Mouse (Mus musculus) ZHBTc4 (cell line): ENCODE data around the gene Tnp2.
A peak's percentile ranks its signal among the peaks of the same experiment; 100 is the strongest.

ENCODE experiments used
- DNase-seq: peaks from one replicate; pipeline ENCODE4 v3.0.0-alpha.2; 2011; ENCODE audit warnings: low read depth, low spot score

Tnp2 gene

DNA sequence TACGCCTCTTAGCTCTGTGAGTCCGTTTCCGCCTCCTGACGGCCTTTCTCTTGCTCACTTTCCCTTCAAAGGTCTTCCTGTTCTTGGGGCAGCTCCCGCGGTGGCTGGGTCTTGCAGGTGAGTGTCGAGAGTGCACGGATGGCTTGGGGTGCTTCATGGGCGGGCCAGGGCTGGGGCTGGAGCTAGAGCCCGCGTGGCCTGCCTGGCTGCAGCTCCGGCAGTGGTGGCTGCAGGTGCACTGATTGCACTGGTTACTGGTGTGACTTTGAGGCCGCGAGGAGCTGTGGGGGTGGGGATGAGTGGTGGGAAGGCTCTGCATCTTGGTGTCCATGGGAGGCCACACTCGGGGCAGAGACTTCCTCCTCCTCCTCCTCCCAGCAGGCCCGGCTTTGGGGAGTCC lies at the start of gene Tnp2:
Tnp2 (minus strand) TSS at position 390 of the 400 bp plus-strand sequence.
- DNase-seq = peak; percentile 25

GRCm38 (mm10) chr16:10837903-10838302 lies 49.4 kb upstream of the Tnp2 start:
- no peak for DNase-seq

GRCm38 (mm10) chr16:10837250-10837649 lies 48.8 kb upstream of the Tnp2 start:
- DNase-seq = no peak

DNA sequence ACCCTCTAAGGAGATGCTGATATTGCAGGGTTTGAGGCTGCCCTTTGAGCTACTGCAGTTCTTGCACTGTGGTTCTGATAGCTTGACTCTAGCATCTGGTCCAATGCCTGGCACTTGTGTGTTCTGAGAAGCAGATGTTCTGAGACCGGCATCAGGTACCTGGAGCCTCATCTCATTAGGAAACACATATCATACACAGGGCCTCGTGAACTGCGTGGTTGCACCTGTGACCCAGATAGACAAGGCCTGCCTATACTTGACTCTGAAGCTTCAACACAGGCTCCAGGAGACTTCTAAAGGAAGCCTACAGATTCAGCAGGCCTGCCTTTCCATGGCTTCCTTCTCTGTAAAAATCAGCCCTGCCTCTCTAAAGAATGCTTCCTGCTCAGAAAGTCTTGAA lies 47.9 kb upstream of the Tnp2 start:
- no peak for DNase-seq

DNA sequence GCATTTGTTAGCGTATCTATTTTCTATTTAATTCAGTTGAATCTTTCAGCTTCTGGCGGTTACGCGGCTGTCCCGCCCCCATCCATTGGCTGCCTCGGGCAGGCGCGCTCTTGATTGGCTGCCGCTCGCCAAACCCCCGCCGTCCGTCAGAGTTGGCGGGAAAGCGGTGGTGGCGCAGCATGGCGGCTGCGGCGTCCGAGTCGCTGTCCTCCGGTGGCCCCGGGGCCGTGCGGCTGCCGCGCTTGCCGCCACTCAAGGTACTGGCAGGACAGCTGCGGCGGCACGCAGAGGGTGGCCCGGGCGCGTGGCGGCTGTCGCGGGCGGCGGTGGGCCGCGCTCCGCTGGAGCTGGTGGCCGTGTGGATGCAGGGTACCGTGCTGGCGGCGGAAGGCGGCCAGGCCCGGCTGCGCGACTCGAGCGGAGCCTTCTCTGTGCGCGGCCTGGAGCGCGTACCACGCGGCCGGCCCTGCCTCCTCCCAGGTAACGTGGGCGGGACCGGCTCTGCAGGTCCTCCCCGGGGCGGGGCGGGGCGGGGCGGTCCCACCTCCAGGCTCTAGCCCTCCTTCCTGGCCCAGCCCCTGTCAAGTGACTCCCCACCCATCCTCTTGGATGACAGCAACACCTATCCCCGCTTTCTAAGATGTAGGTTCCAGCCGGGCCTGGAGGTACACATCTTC lies 46.6 kb upstream of the Tnp2 start, which contains the start of gene Rmi2:
Rmi2 (plus strand) TSS at position 149 of the 677 bp plus-strand sequence.
- peak; percentile 94 for DNase-seq

DNA sequence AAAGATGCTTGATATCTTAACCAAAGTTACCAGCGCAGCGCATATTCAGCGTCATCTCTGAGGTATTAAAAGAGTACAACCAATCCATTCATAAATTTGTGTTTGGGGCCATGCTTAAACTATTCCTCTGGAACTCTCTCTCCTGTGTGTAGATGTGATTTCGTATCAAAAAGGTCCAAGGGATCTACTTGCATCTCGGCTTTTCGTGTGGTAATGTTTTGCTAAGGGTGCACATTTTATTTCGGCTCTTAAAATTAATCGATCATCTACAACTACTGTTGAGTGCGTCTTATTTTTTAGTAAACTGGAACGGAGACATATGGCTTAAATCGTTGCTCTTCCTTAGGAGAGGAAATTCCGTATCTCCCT lies 46.1 kb upstream of the Tnp2 start:
- DNase-seq = no peak

DNA sequence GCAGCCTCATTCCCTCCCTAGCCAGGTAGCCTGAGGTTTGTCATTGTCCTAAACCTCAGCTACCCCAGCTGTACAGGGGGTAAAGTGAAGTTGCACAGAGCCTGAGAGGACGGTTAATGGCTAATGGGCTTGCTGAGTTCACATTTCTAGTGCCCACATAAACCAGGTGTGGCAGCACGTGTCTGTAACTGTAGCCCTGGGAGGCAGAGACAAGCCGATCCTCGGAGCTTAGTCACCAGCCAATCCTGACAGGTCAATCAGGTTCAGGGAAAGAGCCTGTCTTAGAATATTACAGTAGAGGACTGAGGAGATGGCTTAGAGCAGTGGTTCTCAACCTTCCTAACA lies 40.0 kb upstream of the Tnp2 start:
- DNase-seq = no peak

- DNase-seq = no peak
These were observed 39.5 kb upstream of the Tnp2 start for GRCm38 (mm10) chr16:10827766-10828460.

DNA sequence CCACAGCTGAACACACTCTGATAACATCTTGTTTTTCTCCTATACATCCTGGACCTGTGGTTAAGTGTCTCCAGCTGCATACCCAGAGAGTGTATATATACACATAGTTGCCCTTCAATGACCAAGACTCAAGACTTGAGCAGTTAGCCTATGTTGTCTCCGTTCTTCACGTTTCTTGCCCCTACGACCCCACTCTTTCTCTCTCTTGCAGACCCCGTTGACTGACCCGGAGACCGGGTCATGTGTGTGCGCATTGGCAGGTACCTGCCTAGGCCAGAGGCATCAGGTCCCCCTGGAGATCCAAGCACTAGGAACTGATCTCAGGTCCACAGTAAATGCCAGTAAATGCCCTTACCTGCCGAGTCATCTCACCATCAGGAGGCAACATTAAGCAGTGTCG lies 38.8 kb upstream of the Tnp2 start:
- no peak for DNase-seq

- no peak for DNase-seq
These were observed 37.4 kb upstream of the Tnp2 start for GRCm38 (mm10) chr16:10825840-10826239.

- DNase-seq = no peak
These were observed 36.1 kb upstream of the Tnp2 start for GRCm38 (mm10) chr16:10824536-10824935.

GRCm38 (mm10) chr16:10821387-10821786 lies 32.9 kb upstream of the Tnp2 start:
- DNase-seq = no peak

GRCm38 (mm10) chr16:10819966-10820365 lies 31.5 kb upstream of the Tnp2 start:
- no peak for DNase-seq

DNA sequence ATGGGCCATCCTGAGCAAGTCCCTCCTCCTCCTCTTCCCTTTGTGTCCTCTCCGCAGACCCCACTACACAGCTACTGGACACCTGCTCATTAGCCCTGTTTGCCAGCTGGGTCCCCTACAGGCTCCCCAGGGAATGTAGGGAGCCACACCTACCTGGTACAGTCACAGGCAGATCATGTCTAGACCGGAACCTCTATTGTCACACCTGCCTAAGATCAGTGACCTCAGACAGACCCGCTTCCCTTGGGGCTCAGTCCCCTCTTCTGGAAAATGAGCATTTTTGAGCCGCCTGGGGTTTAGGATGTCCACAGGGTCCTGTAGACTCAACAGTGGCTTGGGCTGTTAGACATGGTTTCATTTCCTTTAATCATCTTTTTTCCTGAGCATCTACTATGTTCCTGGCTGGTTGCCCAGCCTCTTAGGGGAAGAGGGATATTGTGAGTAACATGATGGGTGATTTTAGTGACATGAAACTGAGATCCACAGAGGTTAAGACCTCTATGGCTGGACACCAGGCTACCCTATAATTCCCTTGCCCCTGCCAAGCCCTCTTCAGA lies 30.2 kb upstream of the Tnp2 start:
- DNase-seq = no peak

GRCm38 (mm10) chr16:10814864-10815263 lies 26.4 kb upstream of the Tnp2 start:
- DNase-seq = peak; percentile 25

DNA sequence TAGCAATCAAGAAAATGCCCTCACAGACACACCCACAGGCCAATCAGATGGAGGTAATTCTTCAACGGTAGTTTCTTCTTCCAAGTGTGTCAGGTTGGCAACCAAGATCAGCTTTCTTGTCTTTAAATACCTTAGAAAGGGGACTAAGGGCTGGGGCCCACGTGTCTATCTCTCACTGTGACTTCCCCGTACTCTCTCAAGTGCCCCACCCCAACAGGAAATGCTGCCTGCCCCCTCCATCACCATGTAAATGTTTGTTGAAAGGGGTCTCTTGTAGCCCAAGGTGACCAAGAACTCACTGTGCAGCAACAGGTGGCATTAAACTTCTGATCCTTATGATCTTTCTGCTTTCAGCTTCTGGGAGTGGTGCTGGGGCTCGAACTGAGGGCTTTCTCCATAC lies 25.3 kb upstream of the Tnp2 start:
- no peak for DNase-seq

DNA sequence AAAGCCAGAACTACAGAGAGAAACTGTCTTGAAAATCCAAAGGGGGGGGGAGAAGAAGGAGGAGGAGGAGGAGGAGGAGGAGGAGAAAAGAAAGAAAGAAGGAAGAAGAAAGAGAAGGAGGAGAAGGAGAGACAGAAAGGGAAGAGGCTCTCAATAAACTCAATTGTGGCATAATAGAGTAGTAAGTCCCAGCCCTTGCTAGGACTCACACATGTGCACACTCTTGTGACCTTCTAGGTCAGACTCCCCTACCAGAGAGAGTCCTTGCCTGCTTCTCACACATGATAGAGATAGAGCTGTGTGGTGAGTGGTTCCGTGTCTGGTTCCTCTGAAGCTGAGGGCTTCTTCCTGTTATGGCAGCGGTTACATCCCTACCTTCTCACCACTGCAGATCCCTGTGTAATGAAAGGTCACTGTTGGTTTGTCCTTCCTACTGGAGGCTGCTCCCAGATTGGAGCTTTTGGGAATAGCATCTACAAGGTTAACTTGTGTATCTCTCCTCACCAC lies 24.5 kb upstream of the Tnp2 start, which contains the start of gene Gm11172:
Gm11172 (plus strand) TSS at position 51 of the 507 bp plus-strand sequence.
- DNase-seq = no peak

DNA sequence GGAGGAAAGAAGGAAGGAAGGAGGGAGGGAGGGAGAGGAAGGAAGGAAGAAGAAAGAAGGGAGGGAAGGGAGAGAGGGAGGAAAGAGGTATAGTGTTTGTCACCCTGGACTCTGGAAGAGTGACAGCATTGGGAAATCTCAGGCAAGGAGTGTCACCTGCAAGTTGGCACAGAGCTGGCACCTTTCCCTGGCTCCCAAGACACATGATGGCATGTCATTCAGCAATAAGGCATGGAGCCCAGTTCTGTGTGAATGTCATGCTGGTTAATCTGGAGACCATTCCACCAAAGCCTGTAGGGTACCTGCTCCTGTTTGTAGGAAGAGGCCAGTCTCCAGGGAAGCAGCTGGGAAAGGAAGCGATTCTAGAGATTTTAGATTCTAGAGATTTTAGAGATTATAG lies 21.9 kb upstream of the Tnp2 start:
- DNase-seq = no peak

DNA sequence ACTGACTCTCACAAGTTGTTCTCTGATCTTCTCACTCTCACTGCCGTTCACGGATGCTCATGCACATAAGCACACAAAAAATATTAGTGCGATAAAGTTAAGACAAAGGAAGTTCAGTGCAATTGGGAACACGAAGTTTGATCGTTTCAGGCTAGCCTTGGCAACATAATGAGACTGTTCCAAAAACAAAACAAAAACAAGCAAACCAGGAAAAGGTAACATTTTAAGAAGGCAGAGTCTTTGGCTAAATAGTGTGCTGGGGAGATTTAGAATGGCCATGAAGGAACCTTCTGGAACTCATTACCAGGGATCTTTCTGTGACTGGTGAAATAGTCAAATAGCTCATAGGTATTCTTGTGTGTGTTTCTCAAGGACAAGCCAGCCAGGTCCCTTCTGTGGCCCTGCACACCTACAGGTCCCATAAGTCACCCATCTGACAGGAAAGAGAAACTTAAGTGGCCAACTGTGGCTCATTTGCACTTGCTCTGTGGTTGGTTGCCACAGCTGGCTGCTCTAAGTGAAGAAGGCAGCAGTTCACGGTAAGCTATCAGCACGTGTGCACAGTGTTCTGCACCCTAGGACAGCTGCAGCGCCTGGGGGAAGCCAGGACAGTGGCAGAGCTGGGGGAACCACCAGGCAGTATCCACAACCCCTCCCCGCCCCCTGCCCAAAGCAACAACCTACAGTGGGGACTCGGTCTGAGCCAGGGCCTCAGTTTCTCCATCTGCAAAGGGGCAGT lies 17.5 kb upstream of the Tnp2 start, which contains the start of gene Prm1:
Prm1 (minus strand) TSS at position 51 of the 739 bp plus-strand sequence.
- DNase-seq = no peak

DNA sequence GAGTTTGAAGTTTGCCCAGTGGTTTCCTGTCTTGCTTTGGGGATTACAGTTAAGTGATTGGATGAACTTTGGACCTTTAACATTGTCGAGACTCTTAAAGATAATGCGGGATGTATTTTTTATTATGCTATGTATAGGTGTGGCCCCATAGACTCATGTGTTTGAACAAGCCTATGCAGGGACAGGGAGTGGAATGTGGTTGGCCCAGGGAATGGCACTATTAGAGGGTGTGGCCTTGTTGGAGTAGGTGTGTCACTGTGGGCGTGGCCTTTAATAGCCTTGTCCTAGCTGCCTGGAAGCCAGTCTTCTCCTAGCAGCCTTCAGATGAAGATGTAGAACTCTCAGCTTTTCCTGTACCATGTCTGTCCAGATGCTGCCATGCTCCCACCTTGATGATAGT lies 14.0 kb upstream of the Tnp2 start:
- DNase-seq = peak; percentile 65

DNA sequence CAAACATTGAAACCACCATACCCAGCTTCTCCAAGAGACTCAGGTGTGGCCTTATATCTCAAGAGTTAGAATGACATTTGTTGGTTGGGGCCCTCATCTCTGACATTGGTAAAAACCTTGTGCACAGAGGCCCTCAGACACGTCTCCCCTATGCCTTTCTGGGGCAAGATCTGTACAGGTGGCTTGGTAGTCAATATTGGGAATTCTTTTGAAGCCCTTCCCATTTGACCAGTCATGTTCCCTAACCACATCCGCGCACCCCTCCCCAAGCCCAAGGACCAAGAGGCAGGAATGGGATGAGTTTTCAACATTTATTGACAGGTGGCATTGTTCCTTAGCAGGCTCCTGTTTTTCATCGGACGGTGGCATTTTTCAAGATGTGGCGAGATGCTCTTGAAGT lies 7.6 kb upstream of the Tnp2 start, which contains the start of gene Prm2:
Prm2 (minus strand) TSS at position 101 of the 400 bp plus-strand sequence.
- DNase-seq = no peak

DNA sequence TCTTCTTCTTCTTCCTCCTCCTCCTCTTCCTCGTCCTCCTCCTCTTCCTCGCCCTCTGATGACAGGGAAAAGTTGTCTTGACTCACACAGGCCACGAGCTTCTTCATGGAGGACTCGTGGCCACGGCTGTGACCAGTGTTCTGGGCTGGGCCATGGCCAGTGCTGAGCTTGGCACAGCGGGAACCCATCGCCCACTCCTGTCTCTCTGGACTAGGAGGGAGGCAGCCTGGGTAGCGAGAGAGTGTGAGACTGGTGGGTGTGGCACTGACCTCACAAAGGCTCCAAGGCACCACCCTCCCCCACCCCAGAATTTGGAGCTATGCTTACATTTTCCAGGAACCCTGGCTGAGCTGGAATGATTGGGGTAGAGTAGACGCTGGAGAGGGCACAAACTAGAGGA lies 2.2 kb upstream of the Tnp2 start, which contains the start of gene Prm3:
Prm3 (minus strand) TSS at position 213 of the 400 bp plus-strand sequence.
- no peak for DNase-seq
